Mouse (Mus musculus) ovary, adult 18-20 months (tissue): ENCODE data around the gene Minpp1.
"Not testable (repeated sequence)": the region's sequence is repeated elsewhere in the genome, so short reads cannot be mapped to it uniquely, and the experiment has no call there.

Source experiments
- DNase-seq: peaks from one replicate; pipeline ENCODE4 v3.0.0; 2022; ENCODE audit warnings: low spot score, mixed read lengths

The Minpp1 gene

DNA sequence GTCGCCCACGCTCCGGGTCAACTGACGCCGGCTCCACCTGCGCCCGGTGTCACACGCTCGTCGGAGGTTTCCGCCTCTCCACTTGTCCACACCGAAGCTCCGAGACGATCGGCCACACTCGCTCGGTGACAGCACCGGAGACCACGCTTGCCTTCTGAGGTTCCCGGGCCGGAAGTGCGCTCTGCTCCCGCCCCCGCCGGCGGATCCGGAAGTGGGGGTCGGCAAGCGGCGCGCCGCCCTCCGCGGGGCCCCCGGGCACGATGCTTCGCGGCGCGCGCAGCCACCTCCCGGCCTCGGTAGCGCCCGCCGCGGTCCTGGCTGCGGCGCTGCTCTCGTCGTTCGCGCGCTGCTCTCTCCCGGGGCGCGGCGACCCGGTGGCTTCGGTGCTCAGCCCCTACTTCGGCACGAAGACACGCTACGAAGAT lies at the start of gene Minpp1:
Minpp1 (plus strand) TSS at position 89 of the 425 bp plus-strand sequence.
- DNase-seq = peak; percentile 69

DNA sequence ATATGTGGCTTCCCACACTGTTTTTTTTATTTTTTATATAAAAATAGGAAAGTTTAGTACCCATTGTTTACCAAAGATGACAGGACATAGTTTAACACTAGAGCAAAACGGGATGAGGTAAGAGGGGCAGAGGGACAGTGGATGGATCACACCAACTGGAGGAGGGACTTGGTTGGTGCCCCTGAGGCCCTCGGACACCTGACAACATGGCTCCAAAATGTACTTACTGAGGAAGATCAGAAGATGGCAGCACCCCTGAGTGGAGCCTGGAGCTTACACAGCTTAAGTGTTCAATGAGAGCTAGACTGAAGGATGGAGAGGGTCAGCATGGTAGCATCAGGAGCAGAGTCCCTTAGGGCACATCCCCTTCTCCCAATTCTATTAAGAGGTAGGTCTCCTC lies 46.2 kb upstream of the Minpp1 start:
- DNase-seq = no peak

DNA sequence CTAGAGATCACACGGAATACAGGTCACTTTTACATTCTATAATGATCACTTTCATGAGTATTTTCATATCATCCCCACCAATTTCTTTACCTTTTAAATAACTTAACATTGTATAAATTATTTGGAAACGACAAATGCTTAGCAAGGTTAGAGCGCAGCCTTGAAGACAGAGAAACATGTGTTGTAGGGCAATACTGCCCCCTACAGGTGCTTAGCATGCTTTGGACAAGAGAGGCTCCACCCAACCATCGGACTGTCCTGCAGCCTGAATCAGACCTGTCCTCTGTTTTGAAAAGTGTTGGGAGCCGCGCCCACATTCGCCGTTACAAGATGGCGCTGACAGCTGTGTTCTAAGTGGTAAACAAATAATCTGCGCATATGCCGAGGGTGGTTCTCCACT lies 44.0 kb upstream of the Minpp1 start:
- DNase-seq = no peak

DNA sequence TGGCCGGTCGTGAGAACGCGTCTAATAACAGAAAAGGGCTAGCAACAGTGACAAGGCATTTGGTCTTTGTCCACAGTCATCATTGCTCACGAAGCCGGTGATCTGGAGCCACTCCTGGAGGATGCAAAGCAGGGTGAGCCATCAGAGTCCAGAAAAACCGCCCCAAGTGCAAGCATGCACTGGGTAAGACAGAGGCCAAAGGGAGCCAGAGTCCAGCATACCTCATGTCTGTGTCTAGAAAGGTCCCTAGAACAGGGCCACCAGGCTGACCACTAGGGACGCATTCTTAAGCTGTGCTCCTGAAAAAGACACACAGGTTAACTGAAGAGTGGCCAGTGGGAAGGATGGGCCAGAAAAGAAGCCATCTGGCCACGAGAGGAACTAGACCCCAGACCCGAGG lies 36.6 kb upstream of the Minpp1 start:
- no peak for DNase-seq

DNA sequence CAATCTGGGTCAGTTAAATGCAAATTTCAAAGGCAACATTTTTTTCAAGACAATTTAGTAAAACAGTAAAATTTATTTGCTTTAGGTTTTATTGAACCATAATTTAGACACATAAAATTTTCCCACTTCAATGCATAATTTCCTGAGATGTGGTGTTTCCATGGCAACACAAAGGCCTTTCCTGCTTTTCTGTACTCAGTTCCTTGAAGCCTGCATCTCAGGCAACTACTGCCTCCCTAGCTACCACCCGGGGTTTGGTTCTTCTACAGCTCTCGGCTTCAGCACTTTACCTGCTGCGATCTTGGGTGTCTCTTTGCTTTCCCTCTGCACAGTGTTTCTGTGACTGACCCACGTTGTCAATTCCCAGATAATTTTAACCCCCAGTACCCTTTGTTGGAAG lies 33.3 kb upstream of the Minpp1 start:
- no peak for DNase-seq

DNA sequence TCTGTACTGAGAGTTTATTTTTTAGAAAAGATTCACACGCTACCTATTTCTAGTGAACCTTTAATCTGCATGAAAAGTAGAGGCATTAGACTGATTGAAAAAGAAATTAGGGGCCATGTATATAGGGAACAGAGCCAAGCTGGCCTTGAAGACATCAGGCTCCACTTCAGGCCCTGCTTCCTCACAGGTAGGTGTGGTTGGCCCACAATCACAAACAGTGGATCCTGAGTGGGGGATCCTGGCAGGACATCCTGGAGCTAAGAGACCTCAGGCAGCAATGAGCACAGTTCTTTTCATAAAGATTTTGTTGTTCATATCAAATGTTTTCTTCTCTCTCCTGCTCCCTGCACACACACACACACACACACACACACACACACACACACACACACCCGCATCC lies 28.8 kb upstream of the Minpp1 start:
- no peak for DNase-seq

DNA sequence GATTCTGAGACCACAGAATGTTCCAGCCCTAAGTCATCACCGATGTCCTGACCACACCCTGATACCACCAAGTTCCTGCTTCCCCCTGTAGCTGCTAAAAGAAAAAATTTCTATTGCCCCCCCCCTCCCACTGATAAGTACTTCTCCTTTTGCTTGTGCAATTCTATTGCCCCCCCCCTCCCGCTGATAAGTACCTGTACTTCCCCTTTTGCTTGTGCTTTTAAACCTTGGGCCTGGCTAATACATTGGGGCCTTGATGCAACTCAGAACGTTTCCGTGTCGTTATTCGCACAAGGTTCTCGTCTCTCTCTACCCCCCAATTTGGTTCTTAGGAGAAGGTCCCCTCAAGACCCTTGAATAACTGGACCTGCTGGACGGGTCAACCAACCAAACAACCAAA lies 27.9 kb upstream of the Minpp1 start:
- not testable (repeated sequence) for DNase-seq

DNA sequence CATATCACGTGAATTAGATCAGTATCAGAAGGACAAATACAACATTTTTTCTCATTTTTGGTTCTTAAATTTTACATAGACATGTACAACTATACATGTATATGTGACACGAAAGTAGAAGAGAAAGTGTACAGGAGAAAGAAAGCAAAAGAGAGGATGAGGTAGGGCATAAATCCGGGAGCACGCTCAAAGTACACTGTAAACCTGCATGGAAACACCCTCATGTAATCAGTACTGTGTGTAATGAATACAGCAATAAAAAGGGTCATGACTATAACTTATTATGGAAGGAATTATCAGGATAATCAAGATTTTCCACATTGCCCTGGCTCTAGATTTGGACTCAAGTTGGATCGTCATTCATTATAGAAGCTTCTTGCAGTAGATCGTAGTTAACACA lies 22.5 kb upstream of the Minpp1 start:
- no peak for DNase-seq

DNA sequence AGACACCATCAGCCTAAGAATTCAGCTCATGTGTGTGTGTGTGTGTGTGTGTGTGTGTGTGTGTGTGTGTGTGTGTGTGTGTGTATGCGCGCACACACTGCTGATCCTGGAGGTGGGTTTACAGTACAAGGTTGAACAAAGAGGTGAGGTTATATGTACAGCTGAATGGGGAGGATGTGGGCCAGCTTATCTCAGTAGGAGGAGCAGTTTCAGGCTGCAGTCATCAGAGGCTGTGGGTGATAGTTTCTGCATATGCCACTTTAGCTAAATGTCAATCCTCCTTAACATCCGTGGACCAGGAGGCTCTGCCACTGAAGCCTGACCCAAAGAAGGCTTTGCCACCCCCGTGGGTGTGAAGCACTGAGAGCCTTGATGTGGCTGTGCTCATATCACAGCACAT lies 20.3 kb upstream of the Minpp1 start:
- DNase-seq = no peak

DNA sequence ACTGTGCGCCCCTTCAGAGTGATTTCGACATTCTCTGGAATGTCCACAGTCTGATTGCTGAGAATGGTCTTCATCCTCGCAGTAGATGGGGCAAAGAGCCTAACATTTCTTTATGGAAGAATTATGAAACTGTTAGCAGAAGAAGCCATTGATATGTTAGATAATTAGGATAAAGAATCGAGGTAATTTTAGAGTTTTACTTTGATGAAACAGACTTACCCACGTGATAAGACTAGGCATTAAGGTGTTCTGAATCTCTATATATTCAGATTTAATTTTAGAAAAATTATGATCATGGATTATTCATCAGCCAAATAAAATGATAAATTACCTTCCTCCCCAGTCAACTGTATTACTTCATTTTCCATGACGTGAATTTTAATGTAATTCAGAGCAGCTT lies 19.1 kb upstream of the Minpp1 start, which contains the start of gene Rpl9-ps6:
Rpl9-ps6 (minus strand) TSS at position 101 of the 400 bp plus-strand sequence.
- no peak for DNase-seq

DNA sequence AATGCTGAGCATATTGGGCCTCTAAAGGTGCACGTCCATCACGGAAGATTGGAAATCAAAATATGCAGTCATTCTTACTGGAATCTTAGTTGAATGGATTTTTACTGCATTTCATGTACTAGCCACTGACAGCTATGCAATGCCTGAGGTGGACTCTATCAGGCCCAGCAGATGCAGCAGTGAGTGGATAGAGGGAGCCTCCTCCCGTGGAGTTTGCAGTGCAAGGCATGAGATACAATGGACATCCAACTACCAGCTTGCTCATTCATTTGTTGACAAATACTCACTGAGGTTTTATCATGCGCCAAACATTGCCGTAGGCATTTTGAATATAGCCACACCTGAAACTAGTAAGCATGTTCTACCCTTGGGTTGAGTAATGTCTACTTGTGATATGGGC lies 18.2 kb upstream of the Minpp1 start:
- DNase-seq = no peak

DNA sequence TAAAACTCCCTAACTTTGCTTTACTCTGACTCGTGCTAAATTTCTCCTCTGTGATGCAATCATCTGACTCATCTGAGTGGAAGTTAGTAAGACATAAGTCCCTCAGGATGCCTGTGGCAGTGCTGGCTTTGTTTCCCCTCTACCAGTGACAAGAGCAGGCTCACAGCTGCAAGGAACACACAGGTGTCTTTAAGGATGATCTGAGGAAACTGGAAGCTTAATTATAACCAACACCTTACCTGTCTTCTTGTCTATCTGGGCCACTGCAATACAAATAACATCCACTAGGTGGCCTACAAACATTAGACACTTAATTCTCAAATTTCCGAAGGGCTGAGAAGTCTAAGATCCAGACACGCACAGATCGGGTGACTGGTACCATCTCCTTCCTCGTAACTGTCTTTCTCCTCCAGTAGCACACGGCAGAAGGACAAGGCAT lies 15.5 kb upstream of the Minpp1 start:
- no peak for DNase-seq

DNA sequence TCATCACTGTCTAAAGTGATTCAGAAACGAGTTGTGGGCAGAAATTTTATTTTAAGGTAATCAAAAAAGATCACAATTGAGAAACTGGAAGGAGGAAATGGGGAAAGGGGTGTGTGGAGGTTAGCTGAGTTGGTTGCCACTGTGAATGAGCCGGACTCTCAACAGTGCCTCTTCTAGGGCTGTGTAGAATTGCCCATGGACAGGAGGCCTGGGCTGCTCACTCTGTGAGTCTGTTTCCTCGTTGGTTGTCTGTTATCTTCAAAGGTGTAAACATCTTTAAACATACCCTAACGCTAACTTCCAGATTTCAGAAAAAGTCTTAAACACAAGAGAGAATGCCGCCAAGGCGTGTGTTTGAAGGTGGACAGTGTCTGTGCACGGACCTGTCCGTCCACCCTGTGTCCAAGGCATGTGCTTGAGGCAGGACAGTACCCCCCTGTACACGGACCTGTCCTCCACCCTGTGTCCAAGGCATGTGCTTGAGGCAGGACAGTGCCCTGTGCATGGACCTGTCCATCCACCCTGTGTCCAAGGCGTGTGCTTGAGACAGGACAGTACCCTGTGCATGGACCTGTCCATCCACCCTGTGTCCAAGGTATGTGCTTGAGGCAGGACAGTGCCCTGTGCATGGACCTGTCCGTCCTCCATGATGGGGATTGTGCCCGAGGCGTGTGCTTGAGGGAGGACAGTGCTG lies 14.9 kb upstream of the Minpp1 start:
- DNase-seq = no peak

DNA sequence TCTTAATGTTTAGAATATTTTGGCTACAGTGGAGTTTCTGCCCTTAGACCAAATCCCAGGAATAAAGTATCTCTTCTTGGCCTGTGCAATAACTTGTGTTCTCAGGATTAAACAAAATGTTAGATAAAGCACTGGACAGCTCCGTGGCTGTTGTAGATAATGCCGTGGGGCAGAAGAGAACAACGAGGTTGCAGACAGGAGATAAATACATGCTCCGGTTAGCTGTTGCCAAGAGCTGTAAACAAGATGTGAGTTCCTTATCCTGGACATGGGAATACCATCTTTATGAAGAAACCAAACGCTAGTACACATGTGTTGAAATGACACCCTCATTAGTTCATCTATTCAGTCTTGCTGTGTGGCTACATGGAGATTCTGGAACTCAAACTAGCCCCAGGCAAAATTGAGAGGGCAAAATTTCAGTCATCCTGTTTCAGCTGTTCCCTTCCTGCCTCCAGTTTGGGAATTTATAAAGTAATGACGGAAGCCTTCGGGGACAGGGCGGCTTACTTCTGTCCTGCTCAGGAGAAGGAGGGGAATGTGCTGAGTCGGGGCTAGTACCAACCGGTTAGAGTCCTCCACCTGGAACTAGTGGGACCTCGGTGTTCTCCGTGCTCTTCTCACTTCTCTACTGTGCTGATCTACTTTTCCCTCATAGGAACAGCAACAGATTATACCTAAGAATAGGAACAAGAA lies 9.4 kb upstream of the Minpp1 start:
- no peak for DNase-seq

DNA sequence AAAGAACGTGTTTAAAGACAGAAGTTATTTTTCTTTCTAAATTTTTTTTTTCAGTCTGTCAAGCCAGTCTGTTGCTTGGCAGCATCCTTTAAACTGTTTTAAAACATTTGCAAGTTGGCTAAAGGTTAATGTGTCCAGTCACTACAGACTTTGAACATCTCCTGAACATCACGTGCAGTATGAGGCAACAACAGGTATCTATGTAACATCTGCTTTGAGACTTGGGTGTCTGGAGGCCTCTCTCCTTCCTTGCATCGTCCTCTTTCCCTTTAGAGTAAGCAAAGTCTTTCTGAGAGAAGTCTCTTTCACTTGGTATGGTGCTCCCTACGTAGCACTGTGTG lies 8.9 kb upstream of the Minpp1 start:
- no peak for DNase-seq

DNA sequence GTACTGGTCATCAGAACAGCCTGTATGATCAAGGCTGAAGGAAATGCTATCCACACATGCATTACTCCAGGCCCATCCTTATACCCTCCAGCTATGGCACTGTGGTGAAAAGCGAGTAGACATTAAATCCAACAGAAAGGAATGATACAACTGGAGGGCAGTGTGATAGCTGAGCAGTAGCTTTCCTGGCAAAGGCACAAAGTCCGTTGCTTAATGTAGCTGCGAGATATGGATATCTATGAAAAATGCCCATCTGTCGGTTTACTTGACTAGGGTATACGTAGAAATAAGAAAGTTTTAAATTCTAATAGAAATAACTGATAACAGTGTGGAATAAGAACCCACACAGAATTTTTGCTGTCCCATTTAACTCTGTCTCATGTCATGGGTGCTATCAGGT lies 5.3 kb upstream of the Minpp1 start:
- no peak for DNase-seq

DNA sequence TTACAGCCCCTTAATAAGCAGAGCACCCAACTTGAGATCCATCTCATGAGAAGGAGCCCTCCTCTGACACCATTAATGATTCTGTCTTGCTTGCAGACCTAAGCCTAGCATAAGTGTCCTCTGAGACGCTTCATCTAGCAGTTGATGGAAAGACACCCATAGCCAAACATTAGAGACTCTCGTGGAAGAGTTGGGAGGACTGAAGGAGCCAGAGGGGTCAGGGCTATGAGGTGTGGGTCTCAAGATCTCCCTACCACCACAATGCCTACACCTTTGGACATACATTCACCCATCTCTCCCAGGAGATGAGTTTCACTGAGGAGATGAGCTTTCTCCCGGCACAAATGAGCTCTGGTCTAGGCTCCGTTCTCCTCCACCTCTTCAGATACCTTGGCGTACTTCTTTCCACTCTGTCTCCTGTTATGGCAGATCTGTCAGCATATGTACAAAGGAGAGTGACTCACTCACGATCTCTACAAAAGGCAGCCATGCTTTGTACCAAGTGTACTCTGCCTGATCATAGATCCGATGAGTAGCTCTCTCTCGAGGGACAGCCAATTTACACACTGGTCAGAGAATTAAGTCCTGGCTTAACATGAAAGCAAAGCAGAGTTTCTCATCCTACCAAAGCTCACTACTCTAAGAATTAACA lies 4.7 kb upstream of the Minpp1 start:
- no peak for DNase-seq

DNA sequence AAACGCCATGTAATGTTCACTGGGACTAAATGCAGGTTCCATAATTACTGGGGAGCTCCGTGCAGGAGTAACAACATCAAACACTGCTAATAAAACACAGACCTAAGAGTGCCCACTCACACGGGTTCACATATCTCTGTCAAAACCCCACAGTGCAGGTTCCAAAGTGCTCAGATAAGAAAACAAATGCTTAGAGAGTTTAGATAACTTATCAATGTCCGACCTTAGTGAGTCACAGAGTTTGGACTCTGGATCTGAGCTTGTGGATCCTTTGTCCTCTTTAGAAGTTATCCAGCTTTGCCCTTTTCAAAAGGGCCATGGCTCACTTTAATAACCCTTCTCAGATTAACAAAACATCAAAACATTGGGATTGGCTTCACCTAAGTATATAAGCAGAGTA lies 4.1 kb upstream of the Minpp1 start:
- DNase-seq = no peak

DNA sequence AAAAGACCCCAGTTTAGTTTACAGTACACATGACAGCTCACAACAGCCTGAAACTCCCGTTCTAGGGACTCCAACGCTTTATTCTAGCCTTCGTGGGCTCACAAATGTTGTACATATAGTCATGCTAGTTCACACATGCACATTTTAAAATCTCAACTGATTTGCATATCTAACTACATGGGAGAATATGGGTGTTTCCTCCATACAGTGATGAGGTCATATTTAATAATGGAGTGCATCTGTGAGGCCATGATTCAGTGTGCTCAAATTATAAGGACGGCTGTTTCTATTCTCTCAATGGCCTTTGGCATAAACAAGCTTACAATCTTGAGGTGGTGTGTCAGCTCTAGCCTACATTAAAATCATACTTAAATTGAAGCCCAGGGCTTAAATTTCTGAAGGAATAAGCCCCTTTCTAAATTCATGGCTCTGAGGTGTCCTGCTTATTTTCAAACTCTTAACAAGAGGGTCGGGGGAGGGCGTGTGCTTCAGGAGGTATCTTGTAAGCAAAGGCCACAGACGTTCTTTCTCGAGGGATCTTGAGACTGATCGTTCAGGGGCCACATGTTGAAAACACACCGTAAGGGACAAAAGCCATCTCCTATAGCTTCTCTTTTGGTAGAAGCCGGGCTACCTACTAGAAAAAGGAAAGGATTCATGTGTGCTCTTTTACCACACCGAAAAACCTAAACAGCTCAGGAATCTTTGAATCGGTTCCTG lies 468 bp upstream of the Minpp1 start:
- no peak for DNase-seq

DNA sequence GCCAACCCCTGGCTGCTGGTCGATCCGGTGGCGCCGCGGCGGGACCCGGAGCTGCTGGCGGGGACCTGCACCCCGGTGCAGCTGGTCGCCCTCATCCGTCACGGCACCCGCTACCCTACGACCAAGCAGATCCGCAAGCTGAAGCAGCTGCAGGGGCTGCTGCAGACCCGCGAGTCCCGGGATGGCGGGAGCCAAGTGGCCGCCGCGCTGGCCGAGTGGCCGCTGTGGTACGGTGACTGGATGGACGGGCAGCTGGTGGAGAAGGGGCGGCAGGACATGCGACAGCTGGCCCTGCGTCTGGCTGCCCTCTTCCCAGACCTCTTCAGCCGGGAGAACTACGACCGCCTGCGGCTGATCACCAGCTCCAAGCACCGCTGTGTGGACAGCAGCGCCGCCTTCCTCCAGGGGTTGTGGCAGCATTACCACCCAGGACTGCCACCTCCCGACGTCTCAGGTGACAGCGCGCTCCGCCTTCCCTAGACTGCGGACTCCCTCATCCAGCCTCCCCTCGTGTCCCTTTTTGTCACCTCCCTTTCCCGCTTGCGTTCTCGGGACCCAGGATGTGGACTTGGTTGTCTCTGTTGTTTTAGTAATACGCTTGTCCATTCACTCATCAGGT lies 646 bp downstream of the Minpp1 start:
- DNase-seq = peak; percentile 46

DNA sequence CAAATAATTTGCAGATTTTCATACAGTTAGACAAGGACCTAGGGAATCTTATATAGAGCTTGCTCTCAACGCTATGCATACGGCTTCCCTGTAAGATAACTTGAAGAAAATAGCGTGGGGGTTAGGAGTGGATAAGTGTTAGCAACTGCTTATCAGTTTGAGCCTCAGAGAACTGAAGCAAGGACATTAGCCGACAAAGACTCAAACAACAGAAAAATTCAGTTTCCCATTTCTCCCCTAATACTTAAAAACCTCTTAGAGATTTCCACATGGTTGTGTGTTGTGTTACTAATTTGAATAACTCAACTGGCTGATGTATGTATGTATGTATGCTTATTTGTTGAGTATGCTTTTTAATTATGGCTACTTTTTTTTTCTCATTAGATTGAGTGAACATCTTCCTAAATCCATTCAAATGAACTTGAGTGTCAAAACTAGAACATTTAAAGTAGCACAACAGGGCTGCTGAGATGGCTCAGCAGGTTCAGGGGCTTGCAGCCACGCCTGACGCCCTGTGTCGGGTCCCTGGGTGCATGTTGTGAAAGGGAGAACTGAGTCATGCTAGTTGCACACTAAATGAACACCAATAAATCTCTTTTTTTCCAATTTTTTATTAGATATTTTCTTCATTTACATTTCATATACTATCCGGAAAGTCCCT lies 2.2 kb downstream of the Minpp1 start:
- no peak for DNase-seq
